Mouse (Mus musculus) spleen, postnatal 4 days (tissue): ENCODE data around the gene Kcnk12.

Source experiments
- DNase-seq, 2 experiments: peaks; one replicate each; pipeline ENCODE4 v3.0.0; 2022; ENCODE audit warnings: low spot score in 2 of 2

The Kcnk12 gene

DNA sequence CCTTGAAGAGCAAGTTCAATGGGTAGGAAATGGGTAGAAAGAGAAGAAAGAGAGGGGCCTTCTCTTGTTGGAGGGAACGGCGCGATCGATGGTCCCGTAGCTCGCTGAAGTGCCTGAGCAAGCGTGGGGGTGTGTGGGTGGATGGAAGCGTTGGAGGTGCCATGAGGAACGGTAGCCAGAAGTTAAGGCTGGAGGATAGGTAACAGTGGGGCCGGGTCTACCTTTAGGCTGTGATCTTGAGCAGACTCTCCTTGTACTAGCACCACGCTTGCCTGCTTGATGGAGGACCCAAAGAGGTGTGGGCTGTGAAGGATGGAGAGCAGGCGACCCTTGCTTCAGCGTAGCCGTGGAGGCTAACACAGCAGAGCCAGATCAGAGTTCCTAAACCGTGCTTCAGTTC, 12.1 kb downstream of the Kcnk12 start:
- DNase-seq = no peak

DNA sequence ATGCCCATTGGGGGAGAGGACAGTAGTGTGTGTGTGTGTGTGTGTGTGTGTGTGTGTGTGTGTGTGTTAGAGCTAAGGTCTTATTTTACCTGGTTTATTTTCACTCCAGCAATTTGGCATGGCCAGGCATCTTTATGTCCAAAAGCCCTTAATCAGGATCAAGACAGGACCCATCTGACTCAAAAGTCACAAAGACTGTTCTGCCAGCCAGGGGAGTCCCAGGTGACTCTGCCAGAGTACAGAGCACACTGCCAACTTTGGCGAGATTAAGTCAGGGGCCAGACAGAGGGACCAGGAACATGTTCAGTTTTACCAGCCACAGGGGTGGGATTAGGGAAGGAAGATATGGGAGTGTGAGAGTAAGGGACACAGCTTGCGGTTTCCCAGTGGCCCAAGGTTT, 12.9 kb downstream of the Kcnk12 start:
- no peak for DNase-seq

DNA sequence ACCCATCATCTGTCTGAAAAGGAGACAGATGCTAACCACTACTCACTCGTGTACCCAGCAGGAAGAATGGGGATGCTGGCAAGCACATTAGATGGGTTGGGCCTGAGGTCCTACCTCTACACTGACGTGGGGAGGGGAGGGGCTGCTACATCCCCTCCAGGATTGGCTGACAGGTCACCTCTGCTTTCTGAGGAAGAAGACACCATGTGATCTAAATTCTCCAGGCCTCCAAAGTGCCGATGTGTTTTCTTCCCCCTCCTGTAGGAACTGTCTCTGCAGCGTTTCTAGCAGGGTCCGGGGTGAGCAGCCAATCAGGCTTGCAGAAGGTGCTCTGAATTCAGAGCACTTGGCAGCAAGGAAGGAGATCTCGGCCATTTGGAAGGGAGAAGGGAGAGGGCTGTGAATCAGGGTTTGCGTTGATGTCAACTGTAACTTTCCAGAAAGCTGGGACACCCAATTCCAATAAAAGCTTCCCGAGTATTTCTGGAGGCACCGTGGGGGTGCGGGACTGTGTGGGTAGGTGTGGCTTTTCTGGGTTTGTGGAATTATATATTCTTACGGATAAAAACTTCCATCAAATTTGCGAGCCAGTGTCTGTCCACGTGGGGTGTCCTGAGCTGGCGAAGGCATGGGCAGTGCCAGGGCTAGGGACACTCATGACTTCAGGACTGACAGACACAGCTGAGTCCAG, 13.5 kb downstream of the Kcnk12 start:
- DNase-seq = no peak

DNA sequence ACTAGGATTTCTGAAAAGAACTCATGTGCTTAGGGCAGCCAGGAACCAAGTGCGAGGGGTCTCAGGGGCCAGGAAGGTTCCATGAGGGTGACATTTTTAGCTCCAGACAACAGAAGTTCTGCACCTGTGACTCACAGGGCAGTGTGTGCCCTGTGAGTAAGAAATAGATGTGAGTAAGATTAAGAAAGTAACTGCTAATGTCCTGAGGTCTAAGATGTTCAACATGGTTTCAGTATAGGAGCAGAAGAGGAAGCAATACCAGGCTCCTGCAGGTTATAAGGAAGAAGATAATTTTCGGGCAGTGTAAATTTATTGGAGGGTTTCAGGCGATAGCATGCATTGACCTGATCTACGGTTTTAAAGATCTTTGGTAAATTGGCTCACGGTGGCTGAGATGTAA, 16.6 kb downstream of the Kcnk12 start:
- DNase-seq = no peak

DNA sequence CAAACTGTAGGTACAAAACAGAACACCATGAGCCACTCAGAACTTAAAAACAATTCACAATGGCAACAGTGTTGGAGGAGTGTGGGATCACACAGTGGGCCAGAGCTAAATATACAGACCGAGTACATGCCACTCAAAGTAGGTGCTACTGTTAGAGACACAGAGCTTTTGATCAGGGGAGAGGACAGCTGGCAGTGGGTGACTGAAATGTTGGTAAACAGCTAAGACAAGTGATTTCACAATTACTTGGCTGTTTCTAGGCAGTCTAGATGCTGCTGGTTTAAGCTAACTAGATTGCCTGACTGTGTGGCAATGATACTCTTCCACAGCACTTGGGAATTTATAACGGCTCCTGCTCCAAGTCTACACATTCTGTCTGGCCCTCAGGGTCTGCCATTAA, 17.6 kb downstream of the Kcnk12 start:
- no peak for DNase-seq

DNA sequence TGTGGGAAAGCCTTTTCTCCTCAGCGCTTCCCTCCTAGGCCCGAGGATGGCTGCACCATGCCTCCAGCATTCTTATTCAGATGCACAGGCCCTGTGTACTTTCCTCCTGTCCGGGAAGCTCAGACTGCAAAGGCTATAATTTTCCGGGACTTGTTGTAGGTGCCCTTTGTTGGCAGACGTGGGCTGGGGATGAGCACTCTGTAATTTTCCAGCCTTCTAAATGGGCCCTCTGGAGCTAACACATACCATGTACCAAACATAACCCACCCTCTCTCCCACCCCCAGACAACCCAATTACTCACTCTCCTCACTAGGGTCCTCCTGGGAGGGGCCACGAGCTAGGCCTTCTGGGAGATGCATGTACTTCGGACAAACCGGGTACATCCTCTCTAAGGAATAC, 22.8 kb downstream of the Kcnk12 start:
- no peak for DNase-seq

DNA sequence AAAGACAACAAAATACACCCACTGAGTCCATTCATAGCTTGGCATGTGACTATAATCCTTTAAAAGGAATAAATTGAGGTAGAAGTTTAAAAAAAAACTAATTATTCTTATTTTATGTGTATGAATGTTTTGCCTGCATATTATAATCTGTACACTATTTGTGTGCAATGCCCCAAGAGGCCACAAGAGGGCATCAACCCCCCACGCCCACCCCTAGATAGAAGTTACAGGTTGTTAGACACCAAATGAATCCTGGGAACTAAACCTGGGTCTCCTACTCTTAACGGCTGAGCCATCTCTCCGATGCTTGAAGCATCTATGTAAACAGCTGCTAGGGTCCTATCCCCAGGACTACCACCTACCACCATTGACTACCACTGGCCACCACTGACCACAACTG, 24.6 kb downstream of the Kcnk12 start:
- DNase-seq = no peak

DNA sequence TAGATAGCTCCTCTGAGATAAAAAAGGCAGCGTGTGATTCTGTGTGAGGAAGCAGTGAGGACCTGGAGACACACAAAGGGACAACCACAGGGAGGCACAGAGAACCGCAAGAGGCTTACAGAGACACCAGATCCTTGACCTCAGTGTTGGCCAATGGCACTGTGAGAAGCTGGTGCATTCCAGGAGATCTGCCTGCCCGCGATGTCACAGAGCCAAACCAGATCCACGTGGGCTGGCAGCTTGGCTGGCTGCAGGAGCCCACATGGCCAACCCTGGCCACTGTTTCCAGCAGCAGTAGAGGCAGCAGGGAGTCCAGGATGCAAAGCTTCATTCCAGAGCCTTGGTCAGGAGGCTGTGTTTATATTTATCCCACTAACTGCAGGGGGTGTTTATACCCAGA, 27.0 kb downstream of the Kcnk12 start:
- DNase-seq = no peak

DNA sequence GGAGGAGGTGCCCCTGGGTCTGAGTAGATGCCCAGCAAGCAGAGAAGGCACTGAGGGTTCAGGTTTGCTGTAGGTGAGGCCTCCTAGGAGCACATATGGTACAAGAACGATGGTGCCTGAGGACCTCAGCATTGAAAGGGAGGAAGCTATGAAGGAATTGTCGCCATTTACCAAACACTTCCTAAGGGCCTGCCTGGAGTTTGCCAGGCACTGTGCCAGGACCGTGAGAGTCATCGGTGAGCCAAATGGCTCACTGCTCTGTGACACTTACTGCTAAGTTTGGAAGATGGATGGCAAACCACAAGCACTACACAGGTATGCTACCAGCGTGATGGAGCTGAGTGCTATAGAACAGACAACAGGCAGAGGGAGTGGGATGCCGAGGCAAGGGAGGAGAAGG, 30.9 kb downstream of the Kcnk12 start:
- DNase-seq = no peak

DNA sequence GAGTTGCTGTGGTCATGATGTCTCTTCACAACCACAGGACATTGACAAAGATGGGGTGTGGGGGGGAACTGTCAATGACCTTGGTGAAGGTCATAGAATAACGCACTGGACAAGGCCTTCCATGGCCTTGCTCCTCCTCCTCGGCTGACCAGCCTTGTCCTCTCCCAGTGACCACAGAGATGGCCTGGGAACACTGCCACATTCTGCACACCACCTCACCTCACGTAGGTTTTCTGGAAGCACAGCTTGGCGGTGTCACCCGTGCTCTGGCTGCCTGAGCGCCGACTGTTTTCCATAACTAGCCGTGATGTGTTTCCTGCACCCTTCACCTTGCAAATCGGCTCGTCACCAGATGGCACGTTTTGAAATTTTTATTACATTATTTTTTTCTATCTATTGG, 32.8 kb downstream of the Kcnk12 start:
- DNase-seq = no peak

DNA sequence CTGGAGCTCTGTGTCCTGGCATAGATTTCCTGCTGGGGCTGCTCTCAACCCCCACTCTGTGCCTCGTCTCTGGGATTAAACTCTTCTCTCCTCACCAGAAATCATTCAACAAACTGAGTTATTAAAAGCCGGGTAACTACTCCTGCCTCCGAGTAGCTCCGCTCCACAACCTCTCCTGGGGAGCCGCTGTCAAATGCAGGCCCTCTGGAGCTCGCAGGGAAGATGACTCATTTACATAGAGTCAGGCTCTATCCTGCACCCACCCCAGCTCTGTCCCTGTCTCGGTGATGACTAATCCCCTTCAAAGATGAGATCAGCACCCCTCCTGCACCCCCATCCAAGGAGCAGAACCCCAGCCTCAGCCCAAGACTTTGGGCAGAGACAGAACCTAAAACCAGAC, 34.6 kb downstream of the Kcnk12 start:
- no peak for DNase-seq

DNA sequence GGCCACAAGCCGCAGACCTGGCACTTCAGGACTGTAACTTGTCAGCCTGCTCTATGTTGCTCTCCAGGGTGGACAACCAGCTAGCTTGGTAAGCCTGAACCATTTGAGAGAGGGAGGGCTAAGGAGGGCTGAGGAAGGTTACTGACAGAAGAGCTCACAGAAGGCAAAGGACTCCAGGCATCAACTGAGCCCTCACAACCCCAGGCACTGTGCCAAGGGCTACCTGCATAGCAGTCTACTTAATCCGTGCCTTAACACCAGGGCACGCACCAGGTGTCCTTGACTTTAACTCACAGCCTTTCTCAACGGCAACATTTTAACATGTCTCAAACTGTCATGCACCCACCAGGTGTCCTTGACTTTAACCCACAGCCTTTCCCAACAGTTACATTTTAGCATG, 37.5 kb downstream of the Kcnk12 start:
- DNase-seq = no peak

DNA sequence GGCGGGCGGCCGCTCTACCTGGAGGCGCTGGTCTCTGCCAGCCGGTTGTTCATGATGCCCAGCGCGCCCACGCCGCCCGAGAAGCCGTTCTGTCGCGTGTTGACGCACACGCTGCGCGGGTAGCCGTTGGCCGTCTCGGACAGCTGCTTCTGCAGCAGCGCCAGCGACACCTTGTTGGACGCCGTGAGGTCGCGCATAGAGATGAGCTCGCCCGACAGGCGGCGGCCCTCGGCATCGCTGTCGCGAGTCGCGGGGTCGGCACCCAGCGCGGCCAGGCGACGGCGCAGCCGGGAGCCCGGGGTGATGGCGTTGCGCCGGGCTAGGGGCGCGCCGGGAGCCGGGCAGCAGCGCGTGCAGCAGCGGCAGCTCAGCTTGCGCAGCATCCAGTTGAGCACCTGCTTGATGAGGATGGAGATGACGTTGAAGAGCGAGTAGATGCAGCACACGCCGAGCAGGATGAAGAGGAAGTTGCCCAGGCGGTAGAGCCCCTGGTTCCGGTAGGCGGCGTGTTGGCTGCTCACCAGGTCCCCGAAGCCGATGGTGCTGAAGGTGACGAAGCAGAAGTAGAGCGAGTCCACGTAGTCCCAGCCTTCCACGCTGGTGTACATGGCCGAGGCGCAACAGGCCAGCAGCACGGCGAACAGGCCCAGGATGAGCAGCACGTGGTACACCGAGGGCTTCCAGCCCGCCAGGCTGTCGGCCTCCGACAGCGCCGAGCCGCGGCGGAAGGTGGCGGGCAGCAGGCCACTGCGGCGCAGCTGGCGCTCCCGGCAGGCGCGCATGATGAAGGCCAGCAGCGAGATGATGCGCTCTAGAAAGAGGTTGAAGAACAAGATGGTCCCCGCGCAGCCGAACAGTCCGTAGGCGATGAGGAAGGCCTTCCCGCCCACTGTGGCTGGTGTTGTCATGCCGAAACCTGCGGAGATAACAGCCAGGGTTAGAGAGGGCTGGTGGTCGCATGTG, 51.6 kb downstream of the Kcnk12 start:
- DNase-seq = peak; percentile 44 to 70

DNA sequence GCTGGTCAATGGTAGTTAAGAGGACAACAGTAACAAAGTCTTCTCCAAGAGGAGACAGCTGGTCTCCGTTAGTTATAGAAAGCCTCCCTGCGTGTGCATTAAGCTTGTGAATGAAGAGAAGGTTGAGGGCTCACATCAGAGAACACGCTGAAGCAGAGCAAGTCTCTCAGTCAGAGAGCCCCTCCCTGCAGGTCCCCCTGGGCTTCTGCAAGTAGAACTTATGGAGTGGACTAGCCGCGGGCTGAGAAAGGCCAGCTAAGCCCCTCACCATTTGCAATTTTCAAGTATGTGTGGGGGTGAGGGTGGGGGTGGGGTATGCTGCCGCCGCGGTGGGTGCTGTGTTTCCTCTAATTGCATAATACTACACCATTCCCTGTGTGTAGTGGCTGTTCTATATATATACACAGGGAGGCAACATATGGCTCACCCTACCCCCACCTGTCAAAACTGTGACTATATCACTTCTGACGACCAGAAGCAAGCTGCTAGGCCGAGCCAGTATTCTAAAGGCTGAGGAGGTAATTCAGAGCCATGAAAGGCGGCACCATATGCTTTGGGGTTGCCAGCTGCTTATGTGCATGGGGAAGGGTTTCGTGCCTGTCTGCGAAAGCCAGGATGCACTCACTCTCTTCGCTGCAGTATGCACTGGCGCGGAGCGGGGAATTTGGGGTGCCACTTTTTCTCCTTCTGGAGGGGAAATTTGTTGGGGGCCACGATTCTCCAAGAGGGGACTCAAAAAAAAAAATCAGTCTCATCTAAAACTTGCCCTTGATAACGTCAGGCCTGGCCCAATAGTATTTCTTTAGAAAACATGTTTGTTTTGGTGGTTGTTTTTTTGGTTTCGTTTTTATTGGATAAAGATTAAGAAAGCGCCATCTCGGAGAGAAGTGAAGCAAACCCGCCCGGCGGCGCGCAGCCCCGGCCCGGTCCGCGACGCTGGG, 52.5 kb downstream of the Kcnk12 start:
- DNase-seq = peak in 1 of 2 experiments; percentile 59

DNA sequence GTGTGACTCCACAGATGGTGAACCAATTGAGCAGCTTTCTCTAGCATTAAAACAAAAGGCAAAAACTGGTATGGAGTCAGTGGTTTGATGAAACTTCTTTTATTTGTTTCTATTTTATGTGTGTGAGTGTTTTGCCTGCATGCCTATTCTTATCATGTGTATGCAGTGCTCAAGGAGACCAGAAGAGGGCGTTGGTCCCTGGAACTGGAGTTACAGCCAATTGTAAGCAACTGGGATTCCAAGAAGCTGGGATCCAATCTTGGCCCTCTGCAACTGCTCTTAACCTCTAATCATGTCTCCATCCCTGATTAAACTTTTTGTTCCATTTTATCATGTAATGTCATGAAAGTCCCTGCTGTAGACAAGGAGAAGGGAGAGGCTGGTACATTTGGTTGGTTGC, 58.0 kb downstream of the Kcnk12 start:
- no peak for DNase-seq

DNA sequence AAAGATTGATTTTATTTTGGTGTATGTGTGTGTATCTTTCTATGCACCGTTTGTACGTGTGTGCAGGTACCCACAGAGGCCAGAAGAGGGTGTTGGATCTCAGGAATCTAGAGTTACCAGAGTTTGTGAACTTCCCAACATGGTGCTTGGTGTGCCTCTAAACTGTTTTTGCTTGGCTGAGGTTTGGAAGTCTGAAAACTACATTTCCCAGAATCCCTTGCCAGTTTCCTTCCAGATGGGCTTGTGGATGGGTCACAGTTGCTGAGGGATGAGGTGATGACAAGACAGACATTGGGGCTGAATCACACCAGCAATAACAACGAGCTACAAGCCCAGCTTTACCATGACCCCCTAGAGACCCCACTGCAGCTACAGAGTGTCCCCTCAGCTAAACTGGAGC, 60.6 kb downstream of the Kcnk12 start:
- DNase-seq = no peak

DNA sequence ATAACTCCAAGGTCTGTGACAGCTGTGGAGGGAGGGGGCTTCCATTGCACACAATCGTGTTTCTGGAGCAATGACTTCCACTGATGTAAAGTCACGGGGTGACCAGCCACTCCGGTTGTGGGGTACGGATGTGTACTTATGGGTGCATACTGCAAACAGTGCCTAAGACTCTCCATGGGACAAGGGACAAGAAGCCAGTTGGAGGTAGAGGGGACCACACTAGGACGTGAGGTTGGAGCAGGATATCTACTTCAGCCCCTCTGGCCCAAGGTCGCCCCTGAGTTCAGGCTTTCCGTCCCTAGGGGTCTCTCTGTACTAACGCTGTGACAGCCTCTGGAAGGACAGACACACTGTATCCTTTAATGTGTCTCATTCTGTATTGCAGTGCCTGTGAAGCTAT, 63.3 kb downstream of the Kcnk12 start:
- DNase-seq = no peak

DNA sequence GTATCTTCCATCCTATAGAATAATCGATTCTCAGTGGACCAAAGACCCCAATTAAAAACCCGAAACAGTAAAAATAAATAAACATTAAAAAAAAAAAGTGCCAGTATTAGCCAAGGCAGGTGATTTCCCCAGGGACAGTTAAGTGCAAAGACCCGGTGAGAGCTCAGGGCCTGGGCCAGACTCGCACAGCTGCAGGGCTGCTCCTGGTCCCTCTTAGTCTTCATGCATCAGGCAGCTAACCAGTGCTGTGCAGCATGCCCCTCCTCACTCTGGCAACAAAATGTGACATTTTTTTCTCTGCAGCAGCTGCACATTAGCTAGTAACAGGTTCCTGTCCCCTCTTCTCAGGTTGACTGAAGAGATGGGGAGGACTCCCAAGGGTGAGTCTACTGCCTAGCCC, 65.8 kb downstream of the Kcnk12 start:
- DNase-seq = no peak

DNA sequence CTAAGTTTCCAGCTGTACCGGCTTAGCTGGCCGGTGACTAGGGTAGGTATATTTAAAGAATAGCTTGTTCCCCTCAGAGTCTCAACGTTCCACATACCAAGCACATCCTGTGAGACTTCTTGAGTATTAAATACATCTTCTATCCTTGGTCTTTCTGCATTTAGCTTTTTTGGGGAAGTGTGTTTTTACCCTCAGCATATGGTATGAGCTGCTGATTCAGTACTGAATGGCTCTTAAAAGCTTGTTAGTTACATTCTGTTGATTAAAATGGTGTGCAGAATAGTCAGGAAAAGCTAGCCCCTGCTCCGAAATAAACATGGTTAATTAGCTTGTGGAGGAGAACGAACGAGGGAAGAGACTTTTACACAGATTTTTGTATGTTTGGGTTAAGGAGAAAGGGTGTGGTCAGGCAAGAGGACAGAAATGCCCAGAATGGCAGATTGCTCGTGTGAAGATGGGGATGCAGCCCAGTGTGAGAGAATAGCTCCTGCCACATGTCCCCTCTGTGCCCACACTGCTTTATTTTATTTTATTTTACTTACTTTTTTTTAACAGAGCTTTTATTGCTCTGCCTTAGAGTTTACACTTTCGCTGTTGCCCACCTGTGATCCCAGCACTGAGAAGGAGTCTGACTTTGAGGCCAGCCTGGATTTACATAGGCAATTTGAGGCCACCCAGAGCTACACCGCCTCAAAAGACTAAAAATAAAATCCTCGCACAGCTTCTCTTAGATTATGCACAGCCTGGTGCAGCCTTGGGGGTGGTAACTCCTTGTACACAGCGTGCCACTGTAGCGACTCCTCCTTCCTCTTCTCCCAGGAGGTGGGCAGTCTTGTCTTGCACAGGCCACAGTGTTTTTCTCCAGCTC, 71.1 kb downstream of the Kcnk12 start:
- no peak for DNase-seq

DNA sequence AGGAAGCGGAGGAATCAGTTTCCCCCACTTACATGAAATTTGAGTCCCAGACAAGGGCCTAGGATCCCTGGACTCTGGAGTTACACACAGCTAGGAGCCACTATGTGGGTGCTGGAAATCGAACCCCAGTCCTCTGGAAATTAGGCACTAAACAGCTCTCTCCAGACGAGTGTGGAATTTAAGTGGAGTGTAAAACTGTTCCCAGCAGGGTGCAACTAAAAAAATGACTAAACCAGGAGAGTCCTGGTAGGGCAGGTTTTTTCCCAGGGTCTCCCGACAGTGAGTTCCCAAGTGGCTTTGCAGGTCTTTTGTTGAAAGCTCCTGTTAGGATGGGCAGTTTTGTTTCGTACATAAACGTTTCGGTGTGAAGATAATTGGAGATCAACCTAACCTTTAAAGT, 73.1 kb downstream of the Kcnk12 start:
- DNase-seq = no peak

DNA sequence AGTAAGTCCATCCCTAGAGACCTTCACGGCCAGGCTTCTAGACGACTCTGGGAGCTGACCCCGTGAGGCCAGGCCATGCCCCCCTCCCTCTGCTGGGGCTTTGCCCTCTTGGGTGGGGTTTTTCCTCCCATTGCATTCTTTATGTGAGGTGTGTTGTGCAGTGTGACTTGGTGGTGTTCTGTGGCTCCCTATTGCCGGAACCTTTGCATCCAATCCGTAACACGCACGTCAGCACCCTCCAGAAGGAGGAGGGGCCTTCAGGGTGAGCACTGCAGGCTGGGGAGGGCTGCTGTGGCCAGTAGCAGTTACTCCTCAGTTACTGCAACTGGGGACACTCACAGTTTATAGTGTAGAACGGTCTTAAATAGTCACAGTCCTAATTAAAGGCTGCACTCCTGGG, 97.7 kb downstream of the Kcnk12 start:
- DNase-seq = no peak
